Mouse (Mus musculus) ovary, postnatal 36 days (tissue): ENCODE results near the gene Tifa.

Experiments used
- DNase-seq: peaks from one replicate; pipeline ENCODE4 v3.0.0; 2022; ENCODE audit warnings: low spot score, mixed read lengths

Gene Tifa

GRCm38 (mm10) chr3:127868046-127868758 lies 78.6 kb downstream of the Tifa start:
- no peak for DNase-seq

GRCm38 (mm10) chr3:127868880-127869279 lies 79.3 kb downstream of the Tifa start:
- no peak for DNase-seq

DNA sequence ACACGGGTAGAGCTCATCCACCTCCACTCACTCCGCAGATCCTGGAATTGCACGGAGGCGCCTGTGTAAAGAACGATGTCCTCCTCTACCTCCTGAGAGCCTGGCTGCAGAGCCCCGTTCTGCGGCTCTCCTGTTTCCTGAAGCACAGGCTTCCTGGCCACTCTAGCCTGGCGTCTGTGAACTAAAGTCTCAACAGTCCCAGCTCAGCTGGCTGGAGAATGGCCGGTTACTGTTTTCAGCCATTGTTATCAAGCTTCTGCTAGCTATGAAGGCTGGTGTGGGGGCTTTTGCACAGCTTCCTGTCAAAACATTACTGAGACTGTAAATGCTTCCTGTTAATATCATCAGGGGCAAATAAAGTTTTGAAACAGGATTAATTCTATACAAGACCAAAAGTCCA lies 82.0 kb downstream of the Tifa start:
- DNase-seq: no peak

DNA sequence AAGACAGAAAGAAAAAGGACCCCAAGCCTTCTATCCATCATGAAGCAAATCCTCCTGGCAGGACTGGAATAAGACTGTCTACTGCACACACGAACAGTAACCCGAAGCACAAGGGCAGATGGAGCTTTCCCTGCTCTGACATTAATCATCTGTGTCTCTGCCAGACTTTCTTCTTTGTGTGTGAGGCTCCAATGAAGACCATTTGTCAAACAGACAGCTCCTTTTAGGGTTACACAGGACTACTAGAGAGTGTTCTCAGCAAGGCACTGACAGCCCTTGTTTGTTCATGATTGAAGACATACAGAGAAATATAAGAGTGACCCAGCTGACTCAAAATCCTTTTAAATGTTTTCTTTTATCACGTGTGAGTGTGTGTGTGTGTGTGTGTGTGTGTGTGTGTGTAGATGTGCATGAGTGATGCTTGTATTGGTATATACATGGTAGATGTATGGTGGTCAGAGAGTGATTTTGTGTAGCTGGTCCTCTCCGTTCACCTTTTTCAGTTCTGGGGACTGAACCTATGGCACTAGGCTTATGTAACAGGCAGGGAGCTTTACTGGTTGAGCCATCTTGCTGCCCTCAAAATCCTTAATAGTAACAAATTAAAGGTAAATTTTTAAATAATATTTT lies 84.8 kb downstream of the Tifa start:
- no peak for DNase-seq

GRCm38 (mm10) chr3:127875059-127875458 lies 85.5 kb downstream of the Tifa start:
- DNase-seq: no peak

DNA sequence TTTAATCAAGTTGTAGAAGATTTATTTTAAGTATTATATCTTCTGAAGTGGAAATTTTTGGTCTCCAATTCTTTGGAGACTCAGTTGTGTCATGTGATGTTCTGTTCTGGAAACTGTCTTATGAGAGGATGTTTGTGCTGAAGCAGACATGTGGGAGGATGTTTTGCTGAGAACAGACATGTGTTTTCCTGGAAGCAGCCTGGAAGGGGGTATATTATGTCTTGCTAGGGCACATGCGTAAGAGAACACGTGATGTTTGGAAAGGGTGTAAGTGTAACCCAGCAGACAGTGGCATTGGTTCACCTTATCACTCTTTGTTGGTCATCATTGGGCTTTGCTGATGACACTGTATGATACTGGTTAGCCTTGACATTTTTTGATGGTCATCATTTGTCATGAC lies 85.9 kb downstream of the Tifa start:
- no peak for DNase-seq

GRCm38 (mm10) chr3:127879968-127880367 lies 90.4 kb downstream of the Tifa start:
- no peak for DNase-seq

DNA sequence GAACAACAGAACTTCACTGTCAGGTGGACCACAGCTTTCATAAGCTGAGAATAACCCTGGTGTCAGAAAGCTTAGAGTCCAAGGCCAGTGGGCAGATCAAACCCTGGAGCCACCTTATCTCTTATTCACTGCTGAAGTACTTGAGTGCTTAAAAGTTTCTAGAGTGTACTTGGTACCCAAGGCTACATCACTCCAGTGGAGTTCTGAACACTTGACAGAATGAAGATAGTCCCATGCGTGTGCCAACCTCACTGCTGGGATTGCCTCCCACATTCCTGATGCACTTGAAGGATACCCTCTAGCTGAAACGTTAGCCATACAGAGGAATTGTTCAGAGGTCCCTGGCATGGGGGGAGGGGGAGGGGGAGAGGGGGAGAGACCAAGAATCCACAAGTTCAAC lies 92.1 kb downstream of the Tifa start:
- no peak for DNase-seq
